In the genomic region with DNA sequence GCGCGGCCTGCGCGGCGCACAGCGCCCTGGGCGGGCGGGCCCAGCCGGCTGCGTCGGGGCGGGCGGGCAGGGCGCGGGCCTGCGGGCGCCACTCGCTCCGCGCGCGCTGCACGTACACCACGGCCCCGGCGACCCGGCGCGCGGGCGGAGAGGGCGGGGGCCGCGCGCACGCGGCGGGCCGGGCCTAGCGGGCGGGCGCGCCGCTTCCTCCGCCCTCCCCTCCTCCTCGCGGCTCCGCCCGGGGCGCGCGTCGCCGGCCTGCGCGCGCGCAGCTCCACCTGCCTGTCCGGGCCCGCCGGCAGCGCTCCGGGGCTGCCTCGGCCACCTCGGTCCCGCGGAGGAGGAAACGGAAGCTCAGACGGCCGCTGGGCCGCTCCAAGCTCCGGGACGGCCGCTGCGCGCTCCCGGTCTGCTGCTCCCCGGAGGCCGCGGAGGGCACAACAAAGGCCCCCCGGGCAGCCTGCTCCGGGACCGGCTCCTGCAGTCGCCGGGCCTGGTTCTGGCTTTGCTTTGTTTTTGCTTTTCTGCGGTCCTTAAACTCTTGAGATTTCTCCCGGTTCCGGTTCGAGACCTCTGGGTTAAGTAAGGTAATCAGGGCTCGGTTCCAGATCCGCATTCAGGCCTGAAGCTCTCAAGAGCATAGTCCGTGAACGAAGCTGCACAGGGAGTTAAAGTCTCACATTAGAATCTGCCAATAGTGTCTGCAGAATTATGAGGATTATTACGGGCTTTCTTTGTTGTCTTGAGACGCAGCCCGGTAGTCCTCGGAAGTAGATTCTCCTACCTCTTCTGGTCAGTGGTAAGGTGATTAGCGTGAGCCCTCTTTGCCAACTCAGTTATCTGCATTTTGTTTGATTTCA, we compare ENCODE assay signal across 8 mouse cellular contexts. TPM values are rescaled to one million over a fixed set of nuclear protein-coding genes. Genes with fewer than 3 reads are reported as not detected.
DNase-seq lines count a peak whose midpoint lies in the region; ATAC-seq and TF ChIP-seq lines count a peak whose summit lies in the region.

Egln1 (minus strand) TSS at position 116 of the 860 bp plus-strand sequence.

- H3K9ac ChIP-seq in heart, embryonic 13.5 days, result peak within 1 kb of the TSS; percentile 97
- peak within 1 kb of the TSS; percentile 80 for H3K9ac ChIP-seq in liver, embryonic 14.5 days (replicated peaks)
- H3K9ac ChIP-seq in neural tube, embryonic 12.5 days, result peak within 1 kb of the TSS; percentile 96
- H3K9ac ChIP-seq in stomach, postnatal 0 days (ENCODE audit: low read length), result peak within 1 kb of the TSS; percentile 89

- no peak for TF ChIP-seq EP300 in liver, embryonic 14.5 days (IDR thresholded peaks at IDR 0.05; ENCODE audit: low read depth)
- TF ChIP-seq EP300 in stomach, postnatal 0 days (optimal IDR thresholded peaks at IDR 0.05), result no peak

- TF ChIP-seq CTCF in liver, embryonic 14.5 days (IDR thresholded peaks at IDR 0.05; ENCODE audit: low read depth), result no peak
- no peak for TF ChIP-seq CTCF in stomach, postnatal 0 days (IDR thresholded peaks at IDR 0.05; ENCODE audit: low read depth)

- H3K27me3 ChIP-seq in heart, embryonic 13.5 days (replicated peaks), result no peaks in the 10 kb centered on the region
- H3K27me3 ChIP-seq in liver, embryonic 14.5 days (ENCODE audit: control insufficient read depth, insufficient read depth, low read length), result peaks cover 8% of the 10 kb centered on the region
- no peaks in the 10 kb centered on the region for H3K27me3 ChIP-seq in neural tube, embryonic 12.5 days (replicated peaks)
- H3K27me3 ChIP-seq in stomach, postnatal 0 days (ENCODE audit: control insufficient read depth, insufficient read depth, low read length), result no peaks in the 10 kb centered on the region

- H3K36me3 ChIP-seq in heart, embryonic 13.5 days, result 0 out of 2 replicates have a peak, but pooled peaks cover 8% of the 10 kb centered on the region
- H3K36me3 ChIP-seq in liver, embryonic 14.5 days (replicated peaks; ENCODE audit: control insufficient read depth, insufficient read depth, low read depth), result no peaks in the 10 kb centered on the region
- peaks cover 3% of the 10 kb centered on the region; the same call in 1 of the 2 replicates for H3K36me3 ChIP-seq in neural tube, embryonic 12.5 days
- H3K36me3 ChIP-seq in stomach, postnatal 0 days (ENCODE audit: control insufficient read depth, insufficient read depth, low read length), result no peaks in the 10 kb centered on the region

- H3K4me3 ChIP-seq in brown adipose tissue, adult 24 weeks (ENCODE audit: insufficient read depth, low read depth, low read length), result peak within 1 kb of the TSS; percentile 95
- H3K4me3 ChIP-seq in heart, embryonic 13.5 days, result peak within 1 kb of the TSS; percentile 84
- peak within 1 kb of the TSS; percentile 73 to 74 for H3K4me3 ChIP-seq in liver, embryonic 14.5 days (ENCODE audit: insufficient read depth in 1 of 2, low read depth in 2 of 2, low read length in 2 of 2)
- peak within 1 kb of the TSS; percentile 91 for H3K4me3 ChIP-seq in neural tube, embryonic 12.5 days
- H3K4me3 ChIP-seq in stomach, postnatal 0 days (ENCODE audit: low read depth, low read length), result peak within 1 kb of the TSS; percentile 79

- H3K27ac ChIP-seq in brown adipose tissue, adult 24 weeks (replicated peaks; ENCODE audit: low read depth, low read length), result peak within 1 kb of the TSS; percentile 97
- peak within 1 kb of the TSS; percentile 98 for H3K27ac ChIP-seq in heart, embryonic 13.5 days (replicated peaks)
- peak within 1 kb of the TSS; percentile 24 for H3K27ac ChIP-seq in liver, embryonic 14.5 days
- peak within 1 kb of the TSS; percentile 97 for H3K27ac ChIP-seq in neural tube, embryonic 12.5 days
- peak within 1 kb of the TSS; percentile 98 for H3K27ac ChIP-seq in stomach, postnatal 0 days (replicated peaks)

- under 1% methylated on average over 70 of the region's 98 CpGs for WGBS in heart, embryonic 13.5 days
- WGBS in liver, embryonic 14.5 days (ENCODE audit: insufficient replicate concordance), result under 1% methylated on average over 47 of the region's 98 CpGs
- under 1% methylated on average over 80 of the region's 98 CpGs for WGBS in neural tube, embryonic 12.5 days
- under 1% methylated on average over 43 of the region's 98 CpGs for WGBS in stomach, postnatal 0 days

- peak; percentile 88 for DNase-seq in kidney, postnatal 10 days
- DNase-seq in liver, embryonic 14.5 days (ENCODE audit: low read depth in 3 of 3, low spot score in 3 of 3), result peak; percentile 50 to 68 (median 59)
- peak; percentile 88 for DNase-seq in stomach, postnatal 0 days (ENCODE audit: low spot score)

- peak within 1 kb of the TSS; percentile 92 for H3K4me2 ChIP-seq in heart, embryonic 13.5 days
- peak within 1 kb of the TSS; percentile 72 for H3K4me2 ChIP-seq in liver, embryonic 14.5 days (ENCODE audit: low read depth)
- H3K4me2 ChIP-seq in neural tube, embryonic 12.5 days (replicated peaks), result peak within 1 kb of the TSS; percentile 85
- H3K4me2 ChIP-seq in stomach, postnatal 0 days (replicated peaks; ENCODE audit: low read depth), result peak within 1 kb of the TSS; percentile 94

- ATAC-seq in CD4-positive, CD25-positive, alpha-beta regulatory T cell, adult 4 months, result peak; percentile 78
- ATAC-seq in erythroid progenitor cell, adult 5-6 weeks (replicated peaks; ENCODE audit: low FRiP score, poor library complexity, severe bottlenecking), result peak; percentile 66
- peak; percentile 76; the same call in 1 of the 2 replicates for ATAC-seq in heart, embryonic 13.5 days (ENCODE audit: extremely low read depth, insufficient number of reproducible peaks, low FRiP score, low TSS enrichment)
- peak; percentile 92 for ATAC-seq in liver, embryonic 14.5 days (ENCODE audit: insufficient read depth)
- peak; percentile 70 for ATAC-seq in neural tube, embryonic 12.5 days (ENCODE audit: low FRiP score, low read depth)
- ATAC-seq in stomach, postnatal 0 days (ENCODE audit: low FRiP score, low TSS enrichment), result peak; percentile 90

- H3K4me1 ChIP-seq in brown adipose tissue, adult 24 weeks (ENCODE audit: control insufficient read depth, insufficient read depth, insufficient read length, low read length), result peaks cover 14% of the 10 kb centered on the region
- peaks cover 47% of the 10 kb centered on the region for H3K4me1 ChIP-seq in heart, embryonic 13.5 days
- peaks cover 0 to 16% of the 10 kb centered on the region in 2 experiments; a peak in 2 of 4 replicates for H3K4me1 ChIP-seq in liver, embryonic 14.5 days (replicated peaks; ENCODE audit: control insufficient read depth in 2 of 2, insufficient read depth in 2 of 2, low read length in 1 of 2)
- H3K4me1 ChIP-seq in neural tube, embryonic 12.5 days, result peaks cover 44% of the 10 kb centered on the region
- H3K4me1 ChIP-seq in stomach, postnatal 0 days (replicated peaks; ENCODE audit: control insufficient read depth, insufficient read depth), result peaks cover 3% of the 10 kb centered on the region; the same call in 1 of the 2 replicates

- H3K9me3 ChIP-seq in heart, embryonic 13.5 days, result no peaks in the 10 kb centered on the region
- no peaks in the 10 kb centered on the region for H3K9me3 ChIP-seq in liver, embryonic 14.5 days (ENCODE audit: control insufficient read depth, low read length)
- no peaks in the 10 kb centered on the region for H3K9me3 ChIP-seq in neural tube, embryonic 12.5 days
- no peaks in the 10 kb centered on the region for H3K9me3 ChIP-seq in stomach, postnatal 0 days (ENCODE audit: control insufficient read depth, low read length)

RNA-seq across cellular contexts. Expression of gene Egln1, which starts in this region (rescaled TPM):
- 10 to 100 TPM; 11.0 to 13.7 TPM for polyA plus RNA-seq in CD4-positive, CD25-positive, alpha-beta regulatory T cell, adult 4 months (2017; shearing (Covaris generic))
- polyA plus RNA-seq in brown adipose tissue, adult 24 weeks (2012; ENCODE audit: insufficient read depth, insufficient read length, missing spikeins), result 134 and 142 TPM in 2 replicates
- 2.5 and 5.4 TPM in 2 replicates for total RNA-seq in erythroid progenitor cell, adult 5-6 weeks (2015; ENCODE audit: low replicate concordance)
- 2.2 and 2.9 TPM in 2 replicates for total RNA-seq in erythroid progenitor cell, adult 5-6 weeks (2017; ENCODE audit: low replicate concordance)
- polyA plus RNA-seq in heart, embryonic 13.5 days (2015; fragmentation: Nextera tagmentation; extraction: Ambion mirVana), result 13.5 and 15.0 TPM in 2 replicates
- 4.2 and 5.5 TPM in 2 replicates for polyA plus RNA-seq in liver, embryonic 14.5 days (2012; rRNA removed)
- polyA plus RNA-seq in liver, embryonic 14.5 days (2014; fragmentation: Nextera tagmentation; extraction: Ambion mirVana), result 3.3 and 3.9 TPM in 2 replicates
- 17.4 and 18.2 TPM in 2 replicates for polyA plus RNA-seq in neural tube, embryonic 12.5 days (2016; fragmentation: Nextera tagmentation; extraction: Ambion mirVana)
- polyA plus RNA-seq in stomach, postnatal 0 days (2015; fragmentation: Nextera tagmentation; extraction: Ambion mirVana), result 7.1 and 7.5 TPM in 2 replicates

Comparison
In these comparisons a context has a peak if more than half of its experiments do, and no peak if none do; other contexts are left out.
1. Peak in every context shown above with its lines: DNase-seq, ATAC-seq, H3K4me3 ChIP-seq and H3K27ac ChIP-seq.
2. H3K27ac ChIP-seq: peak in every context shown above with its lines; median percentile 98 in heart, embryonic 13.5 days; 98 in stomach, postnatal 0 days; 97 in brown adipose tissue, adult 24 weeks; 97 in neural tube, embryonic 12.5 days; 24 in liver, embryonic 14.5 days.